Mouse (Mus musculus): ENCODE data around the gene Parvb. TPM values are rescaled to one million over a fixed set of nuclear protein-coding genes. Genes with fewer than 3 reads are reported as not detected.

The Parvb gene
- total and polyA plus RNA-seq, 2 experiments from 2014 or later = 6.2 to 9.5 TPM

DNA sequence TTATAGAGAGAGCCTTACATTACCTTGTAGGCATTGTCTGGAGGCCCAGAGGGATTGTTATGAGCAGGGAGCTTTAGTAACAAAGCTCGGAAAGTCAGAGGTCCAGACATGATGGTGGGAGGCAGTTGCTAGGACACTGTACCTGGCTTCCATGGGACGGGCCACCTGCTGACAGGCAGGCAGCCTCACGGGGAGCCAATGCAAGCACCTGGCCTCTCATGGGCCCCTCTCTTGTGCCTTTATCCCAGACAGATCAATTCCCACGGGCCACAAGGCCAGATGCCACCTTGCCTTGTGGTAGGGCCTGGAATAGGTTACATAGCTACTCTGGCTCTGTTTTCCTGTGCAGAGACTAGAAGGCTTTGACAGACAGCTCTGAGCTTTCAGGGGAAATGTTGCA is 20.3 kb upstream of the Parvb start:
- H3K36me3 ChIP-seq (ENCODE audit: insufficient read depth, low read length) = peaks cover 42% of the 10 kb centered on the region
- ATAC-seq = no peak
- H3K9ac ChIP-seq (replicated peaks; ENCODE audit: low read length) = no peak overlapping the region

DNA sequence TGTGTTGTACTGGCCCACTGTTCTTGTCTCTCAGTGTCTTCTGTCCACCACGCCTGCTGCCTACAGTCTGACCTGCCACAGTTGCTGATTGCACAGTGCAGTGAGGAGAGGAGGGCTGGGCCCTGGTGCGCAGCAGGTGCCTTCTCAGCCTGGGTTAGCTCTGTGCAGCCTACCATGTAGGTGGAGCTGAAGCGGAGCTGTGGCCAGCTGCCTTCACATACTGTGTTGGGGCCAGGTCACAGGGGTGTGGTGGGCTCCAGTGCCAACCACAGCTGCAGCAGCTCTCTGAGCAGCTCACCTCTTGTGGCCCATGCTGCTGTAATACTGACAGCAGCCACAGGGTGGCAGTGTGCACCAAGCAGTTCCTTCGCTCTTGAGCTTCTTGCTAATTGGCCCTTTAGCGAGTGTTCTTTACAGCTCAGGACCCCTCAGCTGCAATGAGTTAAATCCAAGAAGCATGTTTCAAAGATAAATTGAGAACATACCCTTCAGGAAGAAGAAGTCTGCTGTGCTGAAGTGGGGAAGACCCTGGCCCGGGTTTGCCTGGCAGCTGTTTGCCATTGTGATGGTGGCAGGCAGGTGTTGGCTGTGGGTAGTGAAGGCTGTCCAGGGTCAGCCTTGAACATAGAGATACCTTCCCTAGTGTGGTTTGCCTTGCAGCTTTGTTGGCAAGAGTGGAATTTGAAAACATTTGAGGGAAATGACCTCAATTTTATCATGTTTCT is 19.6 kb upstream of the Parvb start:
- no peak overlapping the region; the same call in 1 of the 2 replicates for H3K27ac ChIP-seq
- peak; percentile 99 for TF ChIP-seq CTCF (IDR thresholded peaks at IDR 0.05; ENCODE audit: low read depth)
- no peak overlapping the region for H3K9ac ChIP-seq (replicated peaks; ENCODE audit: low read length)
- 37% methylated on average over 6 of the region's 6 CpGs for WGBS
- H3K4me3 ChIP-seq (ENCODE audit: low read length) = no peak overlapping the region
- peaks cover 4% of the 10 kb centered on the region; the same call in 1 of the 2 replicates for H3K4me1 ChIP-seq (ENCODE audit: insufficient read depth, low read length)
- DNase-seq (ENCODE audit: low spot score) (peak; percentile 92), ATAC-seq (peak; percentile 55)
- no peaks in the 10 kb centered on the region for H3K9me3 ChIP-seq (ENCODE audit: low read length)
- peaks cover 38% of the 10 kb centered on the region for H3K36me3 ChIP-seq (ENCODE audit: insufficient read depth, low read length)
- no peaks in the 10 kb centered on the region for H3K27me3 ChIP-seq (ENCODE audit: insufficient read depth, low read length)
- no peak overlapping the region for H3K4me2 ChIP-seq (ENCODE audit: low read depth, low read length)

More for the DNA sequence above, 20.3 kb upstream of the Parvb start:
- Histone ChIP-seq H3K4me2 (ENCODE audit: low read depth, low read length) (no peak overlapping the region), H3K9me3 (ENCODE audit: low read length) (no peaks in the 10 kb centered on the region), H3K27me3 (ENCODE audit: insufficient read depth, low read length) (no peaks in the 10 kb centered on the region), H3K4me1 (ENCODE audit: insufficient read depth, low read length) (no peaks in the 10 kb centered on the region), H3K4me3 (ENCODE audit: low read length) (no peak overlapping the region), H3K27ac (no peak overlapping the region; the same call in 1 of the 2 replicates)
- DNase-seq (ENCODE audit: low spot score) = no peak
- 60% methylated on average over 4 of the region's 4 CpGs for WGBS
- TF ChIP-seq CTCF (IDR thresholded peaks at IDR 0.05; ENCODE audit: low read depth) = no peak

DNA sequence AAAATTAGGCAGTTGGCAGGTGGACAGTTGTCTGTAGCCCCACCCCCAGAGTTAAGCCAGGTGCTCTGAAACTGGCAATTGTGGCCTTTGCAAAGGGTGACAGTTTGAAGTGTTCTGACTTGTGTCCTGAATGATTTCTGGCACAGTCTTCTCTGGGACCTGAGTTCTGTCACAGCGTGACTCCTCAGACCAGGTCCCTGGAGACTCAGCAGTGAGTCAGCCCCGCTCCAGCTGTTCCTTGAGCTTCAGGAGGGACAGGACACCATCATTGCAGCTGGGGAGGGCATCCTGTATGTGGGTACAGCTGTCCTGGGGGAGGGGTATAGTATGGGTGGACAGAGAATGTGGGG is 19.1 kb upstream of the Parvb start:
- WGBS = 80% methylated on average over 2 of the region's 2 CpGs
- no peak for TF ChIP-seq CTCF (IDR thresholded peaks at IDR 0.05; ENCODE audit: low read depth)
- Histone ChIP-seq H3K4me1 (ENCODE audit: insufficient read depth, low read length) (peaks cover 6% of the 10 kb centered on the region; the same call in 1 of the 2 replicates), H3K36me3 (ENCODE audit: insufficient read depth, low read length) (peaks cover 36% of the 10 kb centered on the region), H3K9me3 (ENCODE audit: low read length) (no peaks in the 10 kb centered on the region), H3K27me3 (ENCODE audit: insufficient read depth, low read length) (no peaks in the 10 kb centered on the region), H3K27ac (no peak overlapping the region), H3K9ac (replicated peaks; ENCODE audit: low read length) (no peak overlapping the region), H3K4me3 (ENCODE audit: low read length) (no peak overlapping the region), H3K4me2 (ENCODE audit: low read depth, low read length) (no peak overlapping the region)
- no peak for ATAC-seq
- no peak for DNase-seq (ENCODE audit: low spot score)

DNA sequence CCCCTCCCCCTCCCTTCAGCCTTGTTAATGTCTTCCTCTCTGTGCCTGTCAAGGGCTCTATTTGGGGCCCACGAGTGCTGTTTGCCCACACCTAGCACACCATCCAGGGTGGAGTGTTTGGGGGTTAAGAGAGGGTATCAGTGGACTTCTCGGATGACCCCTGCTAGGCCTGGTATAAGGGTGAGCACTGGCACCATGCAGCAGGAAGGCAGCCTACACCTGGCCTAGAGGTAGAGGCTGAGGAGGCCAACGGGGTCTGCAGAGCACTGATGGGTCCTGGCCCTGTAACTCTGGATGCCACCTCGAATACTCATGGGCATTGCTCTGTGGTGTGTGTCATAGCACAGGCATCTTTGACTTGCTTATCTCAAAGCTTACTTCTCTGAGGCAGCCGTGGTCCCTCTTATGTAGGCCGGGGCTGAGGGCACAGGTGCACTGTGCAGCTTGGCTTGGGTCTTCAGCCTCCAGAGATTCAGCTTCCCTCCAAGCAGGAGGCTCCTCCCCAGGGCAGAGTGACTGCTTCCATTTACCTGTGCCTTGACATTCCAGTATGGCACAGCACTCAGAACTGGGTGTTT is 18.6 kb upstream of the Parvb start:
- no peak for TF ChIP-seq CTCF (IDR thresholded peaks at IDR 0.05; ENCODE audit: low read depth)
- no peak overlapping the region for H3K9ac ChIP-seq (replicated peaks; ENCODE audit: low read length)
- no peak overlapping the region for H3K4me3 ChIP-seq (ENCODE audit: low read length)
- H3K4me2 ChIP-seq (ENCODE audit: low read depth, low read length) = no peak overlapping the region
- DNase-seq (ENCODE audit: low spot score) (no peak), ATAC-seq (no peak)
- WGBS = 87% methylated on average over 6 of the region's 6 CpGs
- no peaks in the 10 kb centered on the region for H3K9me3 ChIP-seq (ENCODE audit: low read length)
- H3K27ac ChIP-seq = no peak overlapping the region
- H3K27me3 ChIP-seq (ENCODE audit: insufficient read depth, low read length) = no peaks in the 10 kb centered on the region
- peaks cover 7% of the 10 kb centered on the region; the same call in 1 of the 2 replicates for H3K4me1 ChIP-seq (ENCODE audit: insufficient read depth, low read length)
- peaks cover 36% of the 10 kb centered on the region for H3K36me3 ChIP-seq (ENCODE audit: insufficient read depth, low read length)

DNA sequence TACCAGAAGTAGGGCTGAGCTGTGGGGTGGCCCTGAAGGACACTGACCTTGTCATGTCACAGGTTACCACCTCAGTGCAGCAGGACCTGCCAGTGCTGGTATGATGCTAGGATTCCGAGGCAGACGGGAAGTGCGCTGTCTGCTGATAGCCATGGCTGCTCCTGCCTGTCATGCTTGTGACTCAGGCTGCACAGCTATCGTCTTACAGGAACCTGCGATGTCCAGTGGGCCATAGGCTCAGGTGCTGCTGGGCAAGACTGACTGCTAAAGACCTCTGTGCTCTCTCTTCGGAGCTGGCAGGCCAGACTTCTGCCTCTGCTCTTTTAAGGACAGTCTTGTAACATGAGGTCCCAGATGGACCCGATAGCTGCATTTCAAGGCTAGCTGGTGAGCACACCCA is 17.4 kb upstream of the Parvb start:
- TF ChIP-seq CTCF (IDR thresholded peaks at IDR 0.05; ENCODE audit: low read depth) = no peak

DNA sequence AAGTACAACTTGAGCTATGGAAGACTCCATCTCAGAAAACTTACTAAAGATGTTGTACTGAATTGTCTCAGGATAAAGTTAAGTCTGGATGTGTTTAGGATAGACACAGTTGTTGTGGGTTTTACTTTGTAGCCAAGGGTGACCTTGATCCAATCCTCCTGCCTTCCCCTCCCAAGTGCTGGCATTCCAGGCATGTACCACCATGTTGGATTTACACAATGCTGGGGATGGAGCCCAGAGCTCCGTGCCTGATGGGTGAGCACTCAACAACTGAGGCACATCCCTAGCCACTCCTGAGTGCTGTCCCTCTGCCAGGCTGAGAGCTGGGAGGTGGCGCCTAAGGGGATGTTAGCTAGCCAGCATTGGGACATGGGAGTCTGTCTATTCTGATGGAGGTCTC is 16.6 kb upstream of the Parvb start:
- TF ChIP-seq CTCF (IDR thresholded peaks at IDR 0.05; ENCODE audit: low read depth) = no peak
- H3K36me3 ChIP-seq (ENCODE audit: insufficient read depth, low read length) = peaks cover 22% of the 10 kb centered on the region
- H3K9me3 ChIP-seq (ENCODE audit: low read length) = no peaks in the 10 kb centered on the region
- peaks cover 12% of the 10 kb centered on the region; the same call in 1 of the 2 replicates for H3K4me1 ChIP-seq (ENCODE audit: insufficient read depth, low read length)
- ATAC-seq = no peak
- no peak overlapping the region for H3K9ac ChIP-seq (replicated peaks; ENCODE audit: low read length)
- no peak overlapping the region for H3K4me3 ChIP-seq (ENCODE audit: low read length)
- DNase-seq (ENCODE audit: low spot score) = no peak
- H3K27me3 ChIP-seq (ENCODE audit: insufficient read depth, low read length) = no peaks in the 10 kb centered on the region
- H3K27ac ChIP-seq = no peak overlapping the region
- no peak overlapping the region for H3K4me2 ChIP-seq (ENCODE audit: low read depth, low read length)
- WGBS = 85% methylated on average over 2 of the region's 2 CpGs

More for the DNA sequence above, 17.4 kb upstream of the Parvb start:
- Histone ChIP-seq H3K36me3 (ENCODE audit: insufficient read depth, low read length) (peaks cover 30% of the 10 kb centered on the region), H3K4me1 (ENCODE audit: insufficient read depth, low read length) (peaks cover 12% of the 10 kb centered on the region; the same call in 1 of the 2 replicates), H3K27ac (no peak overlapping the region), H3K27me3 (ENCODE audit: insufficient read depth, low read length) (no peaks in the 10 kb centered on the region), H3K9ac (replicated peaks; ENCODE audit: low read length) (no peak overlapping the region), H3K4me3 (ENCODE audit: low read length) (no peak overlapping the region), H3K9me3 (ENCODE audit: low read length) (no peaks in the 10 kb centered on the region), H3K4me2 (ENCODE audit: low read depth, low read length) (no peak overlapping the region)
- no peak for DNase-seq (ENCODE audit: low spot score)
- no peak for ATAC-seq
- WGBS = 89% methylated on average over 7 of the region's 7 CpGs

DNA sequence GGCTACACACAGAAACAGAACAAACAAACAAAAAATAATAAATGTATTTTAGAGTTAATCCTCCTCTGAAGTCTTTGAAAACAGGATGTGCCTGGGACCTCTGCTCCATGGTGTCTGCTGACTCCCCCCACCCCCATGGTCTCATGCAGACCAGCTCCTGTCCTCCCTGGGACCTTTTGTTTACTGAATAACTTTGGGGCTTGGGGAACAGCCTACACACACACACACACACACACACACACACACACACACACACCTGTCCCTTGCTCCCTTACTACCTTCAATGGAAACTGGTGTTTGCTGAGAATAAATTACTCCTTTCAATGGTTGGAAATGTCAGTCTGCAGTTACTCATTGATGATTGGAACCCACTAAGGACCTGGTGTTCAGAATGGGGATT is 15.8 kb upstream of the Parvb start:
- ATAC-seq = no peak
- no peak for TF ChIP-seq CTCF (IDR thresholded peaks at IDR 0.05; ENCODE audit: low read depth)
- 0 out of 2 replicates have a peak overlapping the region, but pooled peaks have one; percentile 42 for H3K27ac ChIP-seq

More for the DNA sequence above, 15.8 kb upstream of the Parvb start:
- DNase-seq (ENCODE audit: low spot score) = no peak
- no peak overlapping the region for H3K9ac ChIP-seq (replicated peaks; ENCODE audit: low read length)
- no peak overlapping the region for H3K4me2 ChIP-seq (ENCODE audit: low read depth, low read length)
- no peak overlapping the region for H3K4me3 ChIP-seq (ENCODE audit: low read length)
- H3K27me3 ChIP-seq (ENCODE audit: insufficient read depth, low read length) = no peaks in the 10 kb centered on the region
- peaks cover 15% of the 10 kb centered on the region for H3K36me3 ChIP-seq (ENCODE audit: insufficient read depth, low read length)
- peaks cover 12% of the 10 kb centered on the region; the same call in 1 of the 2 replicates for H3K4me1 ChIP-seq (ENCODE audit: insufficient read depth, low read length)
- H3K9me3 ChIP-seq (ENCODE audit: low read length) = no peaks in the 10 kb centered on the region

All from hindbrain, postnatal 0 days (tissue).